Mouse (Mus musculus) layer of hippocampus, adult 9-10 months (tissue): ENCODE measurements around the gene Ankrd61.

Experiments used
- DNase-seq: peaks from one replicate; pipeline ENCODE4 v3.0.0; 2022; ENCODE audit warnings: low spot score

Gene Ankrd61

DNA sequence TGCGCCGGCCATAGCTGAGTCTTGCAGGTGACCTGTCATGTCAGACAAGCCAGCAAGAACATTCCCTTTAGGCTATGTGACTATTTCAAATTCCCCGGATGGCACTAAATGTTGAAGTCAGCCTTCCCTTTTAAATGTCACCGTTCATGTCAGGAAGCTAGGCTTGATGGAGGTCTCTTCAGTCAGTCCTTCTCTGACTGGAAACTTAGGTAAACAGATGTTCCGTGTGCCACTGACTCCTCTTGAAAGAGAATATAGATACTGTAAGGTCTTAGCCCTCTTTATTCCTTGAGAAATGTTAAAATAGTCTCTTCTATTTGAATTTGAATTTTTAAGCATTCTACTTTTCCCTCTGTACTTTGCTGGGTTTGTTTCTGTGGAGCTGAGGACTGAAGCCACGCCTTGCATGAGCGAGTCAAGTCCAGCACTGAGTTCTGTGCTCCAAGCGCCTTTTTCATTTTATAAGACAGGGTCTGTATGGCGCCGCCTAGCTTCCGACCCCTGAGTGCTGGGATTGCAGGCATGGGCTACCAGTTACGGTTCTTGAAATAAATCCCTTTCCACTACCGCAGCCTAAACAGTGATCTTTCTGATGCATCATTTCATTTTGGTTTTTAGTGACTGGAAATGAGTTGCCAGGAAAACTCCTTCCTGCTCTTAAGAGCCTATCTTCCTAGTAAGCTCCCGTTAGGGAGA lies at the start of gene Ankrd61:
Gene Ankrd61, minus strand, starts transcription at position 51 of the 696 bp plus-strand sequence.
- DNase-seq = no peak

DNA sequence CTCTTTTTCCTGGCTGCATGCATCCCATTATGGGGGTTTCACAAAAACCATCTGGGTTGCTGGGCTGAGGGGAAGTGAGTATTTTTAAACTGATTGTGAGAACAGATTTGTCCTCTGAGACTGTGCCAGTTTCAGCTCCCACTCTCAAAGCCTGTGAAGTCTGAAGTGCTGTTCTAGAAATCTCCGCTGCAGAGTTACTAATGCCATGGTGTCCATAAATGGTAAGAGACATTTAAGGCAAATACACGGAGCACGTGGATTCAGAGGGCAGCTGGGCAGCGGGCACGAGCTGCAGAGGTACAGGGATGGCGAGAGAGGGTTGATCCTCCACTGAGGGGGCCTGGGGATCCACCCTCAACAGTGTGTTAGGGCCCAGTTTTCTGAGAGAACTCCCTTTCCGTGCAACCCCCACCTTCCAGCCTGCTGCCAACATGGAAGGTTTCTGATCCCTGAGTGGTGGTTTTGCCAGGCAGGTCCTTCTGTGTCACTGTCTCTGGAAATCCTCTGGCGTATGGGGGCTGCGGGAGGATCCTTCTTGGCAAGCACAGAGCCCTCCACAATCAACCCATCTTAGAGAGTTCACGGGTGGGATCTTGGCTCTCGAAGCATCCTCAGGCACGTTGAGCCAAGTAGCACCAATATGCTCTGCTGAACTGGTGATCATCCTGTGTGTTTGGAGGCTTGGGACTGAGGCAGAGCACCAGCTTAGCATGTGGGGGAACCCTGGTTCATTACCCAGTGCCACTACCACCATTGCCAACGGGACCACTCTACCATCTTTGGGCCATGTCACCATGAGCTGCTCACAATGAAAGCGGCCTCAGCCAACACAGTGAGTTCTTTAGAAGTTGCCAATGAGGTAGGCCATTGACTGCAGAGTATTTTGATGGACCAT lies 46.0 kb upstream of the Ankrd61 start:
- DNase-seq = peak; percentile 86

DNA sequence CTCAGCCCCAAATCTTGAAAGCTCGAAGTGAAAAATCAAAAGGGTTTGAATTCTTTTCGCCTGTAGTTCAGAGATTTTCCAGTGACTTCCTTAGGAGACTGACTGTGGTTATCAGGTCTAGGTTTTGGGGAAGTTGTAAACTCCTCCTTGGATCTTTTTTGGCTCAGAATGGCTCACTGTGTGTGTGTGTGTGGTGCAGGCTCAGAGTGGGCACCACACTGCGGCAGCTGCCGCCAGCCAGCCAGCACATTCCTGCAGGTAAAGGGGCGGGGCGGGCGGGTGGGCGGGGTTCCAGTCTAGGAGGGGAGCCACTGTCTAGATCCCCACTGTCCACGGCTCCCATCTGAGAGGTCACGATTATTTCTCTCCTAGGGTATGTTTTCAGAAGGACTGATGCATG lies 44.1 kb upstream of the Ankrd61 start:
- no peak for DNase-seq

DNA sequence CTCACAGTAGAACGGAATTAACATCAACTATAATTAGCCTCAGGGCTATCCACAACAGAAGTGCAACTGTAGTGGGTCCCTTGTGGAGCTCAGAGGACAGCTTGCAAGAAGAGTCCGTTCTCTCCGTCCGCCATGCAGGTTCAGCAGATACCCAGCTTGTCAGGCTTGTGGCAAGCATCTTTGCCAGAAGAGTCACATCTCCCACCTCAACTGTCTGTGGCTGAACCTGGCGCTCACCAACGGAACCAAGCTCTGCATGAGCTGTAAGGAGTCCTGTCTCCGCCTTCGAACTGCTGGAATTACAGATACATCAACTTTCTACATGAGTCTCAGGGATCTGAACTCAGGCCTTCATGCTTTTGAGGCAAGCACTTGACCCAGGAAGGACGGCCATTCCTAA lies 38.7 kb upstream of the Ankrd61 start:
- DNase-seq = no peak

DNA sequence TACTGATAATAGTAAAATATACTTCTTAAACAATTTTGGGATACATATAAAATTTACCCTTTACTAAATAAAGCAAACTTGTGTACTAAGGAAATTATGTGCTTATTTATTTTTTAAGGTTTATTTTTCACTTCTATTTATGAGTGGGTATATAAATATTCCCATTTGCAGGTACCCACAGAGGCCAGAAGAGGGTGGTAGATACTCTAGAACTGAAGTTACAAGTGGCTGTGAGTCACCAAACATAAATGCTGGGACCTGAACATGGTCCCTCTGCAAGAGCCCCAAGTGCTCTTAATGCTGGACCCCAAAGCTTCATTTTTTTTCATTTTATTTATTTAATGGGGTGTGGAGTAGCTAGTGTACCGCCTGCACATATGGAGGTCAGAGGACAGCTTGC lies 36.4 kb upstream of the Ankrd61 start:
- no peak for DNase-seq

DNA sequence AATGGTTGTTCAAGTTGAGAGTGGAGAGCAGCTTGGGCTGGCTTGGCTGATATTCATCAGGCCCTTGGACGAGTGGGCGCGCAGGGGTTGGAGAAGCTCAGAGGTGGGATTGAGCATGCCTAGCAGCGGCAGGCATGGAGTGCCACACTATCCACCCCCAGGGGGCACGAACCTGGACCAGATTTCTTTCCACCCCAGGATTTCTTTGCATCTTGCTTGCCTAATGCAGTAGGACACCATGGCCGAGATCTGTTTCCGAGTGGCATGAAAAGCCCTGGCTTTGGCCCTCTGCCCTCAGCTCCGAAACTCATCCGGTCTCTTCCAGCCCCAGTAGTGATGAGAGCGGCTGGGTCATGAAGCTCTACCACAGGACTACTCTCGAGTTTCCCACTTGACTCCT lies 35.9 kb upstream of the Ankrd61 start:
- DNase-seq = no peak

DNA sequence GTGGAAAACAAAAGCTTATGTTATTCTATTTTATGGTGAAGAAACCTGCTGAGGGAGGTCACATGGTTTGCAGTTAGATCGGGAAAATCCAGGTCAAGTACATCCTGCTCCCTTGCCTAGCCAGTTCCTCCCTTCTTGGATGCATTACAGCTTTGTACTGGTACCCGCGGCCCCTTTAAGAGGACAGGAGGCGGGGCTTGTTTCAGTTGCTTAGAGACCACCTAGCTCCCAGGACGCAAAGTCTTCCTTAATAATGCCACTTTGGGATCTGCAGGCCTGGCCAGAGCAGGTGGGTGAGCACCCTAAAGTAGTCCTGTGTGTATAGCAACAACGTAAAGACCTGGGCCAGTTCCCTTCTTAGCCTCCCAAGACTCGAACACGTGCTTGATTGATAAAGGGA lies 35.3 kb upstream of the Ankrd61 start, which contains the start of gene Rsph10b:
Gene Rsph10b, plus strand, starts transcription at position 205 of the 400 bp plus-strand sequence.
- DNase-seq = no peak

DNA sequence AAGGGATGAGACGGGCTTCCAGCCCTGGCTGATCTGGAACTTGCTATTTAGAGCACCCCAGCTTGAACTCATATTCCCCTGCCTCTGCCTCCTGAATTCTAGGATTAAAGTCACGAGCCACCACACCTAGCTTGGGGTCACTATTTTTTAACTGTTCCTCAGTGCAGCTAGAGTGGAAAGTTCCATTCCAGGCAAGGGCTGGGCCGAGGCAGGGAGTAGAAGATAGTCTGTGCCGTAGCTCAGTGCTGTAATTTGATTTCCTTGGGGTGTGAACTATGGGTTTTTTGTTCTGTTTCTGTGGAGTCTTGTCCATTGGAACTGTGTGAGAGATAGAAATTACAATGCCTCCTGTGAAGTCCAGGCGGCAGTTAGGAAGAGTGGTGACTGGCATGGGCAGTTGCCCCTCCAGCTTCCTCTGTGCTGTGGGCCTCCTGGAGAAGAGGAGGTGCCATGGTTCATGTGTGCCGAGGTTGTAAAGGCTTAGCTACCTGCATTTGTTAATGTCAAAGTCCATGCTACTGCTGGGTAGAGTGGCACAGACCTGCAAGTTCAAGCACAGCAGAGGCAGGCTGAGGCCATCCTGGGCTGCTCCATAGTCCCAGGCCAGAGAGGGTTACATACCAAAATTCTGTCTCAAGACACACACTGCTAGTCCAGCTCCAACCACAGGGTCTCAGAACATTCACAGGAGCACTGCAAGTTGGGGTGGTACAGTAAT lies 34.5 kb upstream of the Ankrd61 start:
- no peak for DNase-seq

DNA sequence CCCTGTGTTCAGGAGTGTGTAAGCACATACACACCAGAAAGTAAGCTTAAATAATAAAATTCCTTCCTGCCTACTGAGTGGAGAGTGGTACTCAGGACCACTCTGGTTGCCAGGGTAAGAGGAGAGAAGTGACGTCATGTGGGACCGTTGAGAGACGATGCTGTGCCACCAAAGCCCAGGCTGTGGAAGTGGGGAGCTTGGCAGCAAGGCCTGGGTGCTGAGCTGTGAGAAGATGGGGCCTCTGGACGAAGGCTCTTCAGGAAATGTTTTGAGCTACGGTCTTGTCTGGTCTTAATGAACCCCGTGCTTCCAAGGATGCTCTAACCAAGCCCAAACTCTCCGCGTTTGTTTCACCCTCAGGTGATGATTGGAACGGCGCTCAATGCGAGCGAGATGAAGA lies 33.2 kb upstream of the Ankrd61 start:
- DNase-seq = no peak

DNA sequence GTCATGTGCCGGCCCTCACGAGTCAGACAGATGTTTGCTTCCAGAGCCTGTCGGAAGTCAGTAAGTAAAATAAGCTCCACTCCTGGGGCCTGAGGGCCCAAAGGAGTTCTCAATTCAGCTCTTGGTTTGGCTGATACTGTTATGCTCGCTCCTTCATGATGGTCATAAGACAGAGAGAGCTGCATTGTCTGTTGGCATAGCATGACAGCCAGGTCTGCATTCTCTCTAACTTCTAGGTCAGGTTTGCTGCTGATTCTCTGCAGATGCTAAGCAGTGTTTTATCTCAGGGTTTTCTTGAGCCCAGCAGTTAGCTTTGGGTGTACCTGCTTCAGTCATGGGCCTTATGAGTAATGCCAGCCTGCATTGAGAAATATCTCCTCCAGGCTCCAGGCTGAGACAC lies 31.8 kb upstream of the Ankrd61 start:
- no peak for DNase-seq

DNA sequence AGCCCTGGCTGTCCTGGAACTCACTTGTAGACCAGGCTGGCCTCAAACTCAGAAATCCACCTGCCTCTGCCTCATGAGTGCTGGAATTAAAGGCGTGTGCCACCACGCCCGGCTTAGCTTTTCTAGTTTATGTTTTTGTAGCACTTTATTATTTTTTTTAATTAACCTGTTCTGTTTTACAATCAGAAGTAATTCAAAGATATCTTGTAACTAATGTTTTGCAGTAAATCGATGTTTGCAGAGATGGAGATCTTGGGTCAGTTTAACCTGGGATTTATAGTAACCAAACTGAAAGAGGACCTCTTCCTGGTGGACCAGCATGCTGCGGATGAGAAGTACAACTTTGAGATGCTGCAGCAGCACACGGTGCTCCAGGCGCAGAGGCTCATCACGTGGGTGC lies 30.4 kb upstream of the Ankrd61 start, which contains the start of gene Gm42421:
Gene Gm42421, plus strand, starts transcription at position 301 of the 400 bp plus-strand sequence.
- no peak for DNase-seq

DNA sequence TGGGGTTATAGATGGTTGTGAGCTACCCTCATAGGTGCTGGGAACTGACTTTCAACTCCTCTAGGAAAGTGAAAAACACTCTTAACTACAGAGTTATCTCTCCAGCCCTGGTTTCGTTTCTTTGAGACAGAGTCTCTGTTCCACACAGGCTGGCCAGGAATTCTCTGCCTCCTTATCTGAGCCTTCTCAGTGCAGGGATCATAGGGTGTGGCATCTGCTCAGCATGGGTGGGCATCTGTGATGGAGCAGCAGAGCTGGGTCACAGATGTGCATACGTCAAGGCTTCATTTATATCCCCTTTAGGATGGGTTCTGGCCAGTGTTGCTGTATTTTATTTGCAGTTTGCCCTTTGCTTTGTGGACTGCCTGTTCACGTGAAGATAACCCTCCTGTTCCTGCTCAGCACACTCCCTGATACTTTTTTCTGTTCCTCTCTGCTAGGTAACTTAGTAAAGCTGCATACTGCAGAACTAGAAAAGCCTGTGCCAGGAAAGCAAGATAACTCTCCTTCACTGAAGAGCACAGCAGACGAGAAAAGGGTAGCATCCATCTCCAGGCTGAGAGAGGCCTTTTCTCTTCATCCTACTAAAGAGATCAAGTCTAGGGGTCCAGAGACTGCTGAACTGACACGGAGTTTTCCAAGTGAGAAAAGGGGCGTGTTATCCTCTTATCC lies 27.4 kb upstream of the Ankrd61 start:
- DNase-seq = no peak

DNA sequence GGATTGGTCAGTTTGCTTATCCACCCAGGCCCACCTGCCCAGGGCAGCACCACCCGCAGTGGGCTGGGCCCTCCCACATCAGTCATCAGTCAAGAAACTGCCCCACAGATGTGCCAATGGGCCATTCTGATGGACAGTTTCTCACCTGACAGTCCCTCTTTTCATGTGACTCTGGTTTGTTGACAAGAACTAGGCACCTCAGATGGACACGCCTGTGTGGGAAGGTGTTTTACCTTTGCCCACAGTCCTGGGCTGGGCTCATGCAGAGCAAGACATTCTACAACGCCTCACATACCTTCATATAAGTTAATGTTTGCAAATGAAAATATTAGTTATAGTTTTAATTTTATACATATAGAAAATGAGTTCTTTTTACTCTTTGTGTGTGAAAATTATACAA lies 20.6 kb upstream of the Ankrd61 start:
- DNase-seq = no peak

DNA sequence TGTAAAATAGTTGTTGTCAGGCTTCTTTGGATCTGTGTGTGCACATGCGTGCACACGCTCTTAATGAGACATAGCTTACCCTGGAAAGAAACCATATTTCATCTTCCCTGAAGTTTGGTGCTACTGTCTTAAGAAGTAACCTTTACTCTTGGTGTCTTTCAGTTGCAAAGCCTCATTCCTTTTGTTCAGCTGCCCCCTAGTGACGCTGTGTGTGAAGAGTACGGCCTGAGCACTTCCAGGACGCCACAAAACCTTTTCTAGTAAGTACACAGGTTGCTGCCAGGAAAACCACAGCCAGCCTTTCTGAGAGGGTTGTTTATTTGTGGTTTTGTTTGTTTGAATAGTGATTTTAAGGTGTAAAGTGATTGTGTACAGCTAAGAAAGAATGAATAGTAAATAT lies 19.9 kb upstream of the Ankrd61 start:
- DNase-seq = no peak

DNA sequence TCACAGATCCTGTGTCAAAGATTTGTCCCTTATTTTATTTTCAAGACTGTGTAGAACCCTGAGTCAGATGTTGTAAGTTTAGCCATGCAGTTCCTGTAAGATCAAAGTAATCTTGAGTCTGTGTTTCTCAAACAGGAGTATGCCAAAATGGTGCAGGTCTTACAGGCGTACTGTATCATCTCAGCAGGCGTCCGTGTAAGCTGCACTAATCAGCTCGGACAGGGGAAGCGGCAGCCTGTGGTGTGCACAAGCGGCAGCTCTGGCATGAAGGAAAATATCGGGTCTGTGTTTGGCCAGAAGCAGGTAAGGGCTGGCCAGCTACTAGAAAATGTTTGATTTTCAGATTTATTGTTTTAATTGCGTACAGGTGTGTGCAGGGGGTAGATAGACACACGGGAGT lies 18.7 kb upstream of the Ankrd61 start:
- no peak for DNase-seq

DNA sequence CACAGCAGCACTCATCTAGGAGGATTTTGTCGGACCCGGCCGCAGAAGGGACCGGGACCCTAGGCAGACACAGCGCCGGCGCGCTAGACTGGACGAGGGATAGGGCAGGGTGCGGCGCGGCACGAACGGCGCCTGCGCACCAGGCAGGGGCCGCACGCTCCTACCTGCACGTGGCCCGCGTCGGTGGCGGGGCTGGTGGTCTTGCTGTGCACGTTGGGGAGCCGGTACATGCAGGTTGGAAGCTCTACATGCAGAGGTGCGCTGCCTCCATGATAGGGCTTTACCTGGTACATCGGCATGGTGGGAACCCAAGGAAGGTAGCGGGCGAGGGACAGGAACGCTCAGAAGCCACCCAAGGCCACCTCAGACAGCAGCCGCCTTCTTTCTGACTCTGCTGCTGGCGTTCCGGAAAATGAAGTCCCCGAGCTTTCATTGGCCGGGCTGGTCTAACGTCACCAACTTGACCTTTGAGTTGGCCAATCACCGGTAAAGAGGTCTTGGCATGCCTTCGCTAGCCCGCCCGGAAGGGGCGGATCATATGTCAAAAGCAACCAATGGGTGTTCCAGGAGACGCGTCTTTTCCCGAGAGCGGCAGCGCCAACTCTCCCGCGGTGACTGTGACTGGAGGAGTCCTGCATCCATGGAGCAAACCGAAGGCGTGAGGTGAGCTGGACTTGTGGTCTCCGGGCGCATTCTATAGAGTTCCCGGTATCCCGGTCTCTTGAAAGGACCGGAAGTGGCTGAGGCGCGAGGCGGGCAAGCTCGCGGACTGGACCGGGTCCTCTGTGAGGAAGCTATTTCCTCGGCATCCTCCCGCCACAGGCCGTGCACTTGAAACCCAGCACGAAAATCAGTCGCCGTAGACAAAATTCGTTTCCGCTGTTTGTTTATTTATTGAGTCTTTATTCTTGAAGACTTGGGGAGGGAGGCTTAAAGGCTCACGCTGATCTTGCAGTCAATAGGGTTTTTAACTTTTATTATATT lies 12.2 kb upstream of the Ankrd61 start, which contains the start of the genes Aimp2 and Pms2:
Gene Aimp2, minus strand, starts transcription at position 431 of the 984 bp plus-strand sequence.
Gene Pms2, plus strand, starts transcription at position 548 of the 984 bp plus-strand sequence.
- peak; percentile 98 for DNase-seq

DNA sequence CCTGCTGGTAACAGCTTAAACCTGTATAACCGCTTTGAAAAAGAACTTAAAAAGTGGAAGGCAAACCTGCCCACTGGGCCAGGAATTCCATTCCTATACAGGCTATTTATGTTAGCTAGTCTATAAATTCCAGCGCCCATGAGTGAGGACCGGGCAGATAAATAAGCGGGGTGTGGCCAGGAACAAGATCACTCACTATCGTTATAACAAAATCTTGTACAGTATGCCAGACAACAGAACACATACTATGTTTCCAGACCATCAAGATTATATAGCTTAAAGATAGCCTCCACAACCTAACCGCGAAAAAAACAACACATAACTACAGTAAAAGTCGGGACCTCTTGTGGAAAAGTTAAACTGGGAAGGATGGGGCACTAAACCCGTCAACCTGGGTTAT lies 11.4 kb upstream of the Ankrd61 start:
- no peak for DNase-seq

DNA sequence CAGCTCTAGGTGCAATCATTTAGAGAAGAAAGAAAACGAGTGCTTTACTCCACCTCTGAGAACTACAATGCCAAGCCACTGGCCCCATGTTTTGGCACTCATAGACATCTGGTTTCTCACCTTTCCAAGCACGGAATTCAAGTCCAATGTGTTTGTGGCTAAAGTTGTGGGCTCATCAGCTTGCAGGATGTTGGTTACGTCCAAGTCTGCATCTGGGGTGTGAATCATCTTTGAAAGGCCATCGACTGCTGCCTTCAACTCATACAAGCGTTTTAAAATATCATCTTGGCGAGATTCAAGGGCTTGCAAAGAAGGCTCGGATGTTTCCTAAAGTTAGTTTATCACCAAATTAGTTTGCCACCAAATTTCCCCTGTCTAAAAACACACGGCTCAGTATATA lies 8.9 kb upstream of the Ankrd61 start:
- no peak for DNase-seq

DNA sequence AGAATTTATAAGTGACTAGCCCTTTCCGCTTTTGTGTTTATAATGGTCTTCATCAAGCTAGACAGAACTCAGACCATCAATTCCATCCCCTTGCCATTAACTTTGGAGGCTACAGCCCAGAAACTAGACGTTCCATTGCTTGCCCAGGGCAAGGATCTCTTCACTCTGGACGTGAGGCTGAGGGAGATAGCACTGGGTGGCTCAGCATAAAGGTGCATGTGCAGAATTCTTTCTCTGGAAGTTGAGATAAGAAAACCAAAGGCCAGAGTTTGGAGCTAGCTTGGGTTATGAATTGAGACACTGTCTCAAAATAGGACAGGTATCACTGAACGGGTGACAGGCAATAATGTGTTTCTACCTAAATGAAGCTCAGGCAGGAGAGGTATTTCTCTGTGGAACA lies 6.3 kb upstream of the Ankrd61 start:
- no peak for DNase-seq

DNA sequence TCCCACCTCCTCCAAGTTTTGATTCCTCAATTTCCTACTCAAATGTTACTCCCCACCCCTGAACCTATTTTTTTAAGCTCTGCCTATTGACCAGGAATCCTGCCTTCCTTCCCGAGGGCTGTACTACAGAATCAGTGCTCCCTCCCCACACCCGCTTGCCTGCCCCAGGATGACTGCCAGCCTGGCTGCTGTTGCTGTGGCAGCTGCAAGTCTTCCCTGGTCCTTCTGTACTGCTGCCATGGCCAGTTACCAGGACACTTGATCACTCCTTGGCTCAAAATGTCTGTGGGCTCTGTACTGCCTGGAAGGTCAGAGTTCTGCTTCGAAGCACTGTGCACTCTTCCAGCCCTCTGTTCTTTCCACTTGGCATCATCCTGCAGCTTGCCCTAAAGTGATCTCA lies 4.6 kb upstream of the Ankrd61 start:
- no peak for DNase-seq

DNA sequence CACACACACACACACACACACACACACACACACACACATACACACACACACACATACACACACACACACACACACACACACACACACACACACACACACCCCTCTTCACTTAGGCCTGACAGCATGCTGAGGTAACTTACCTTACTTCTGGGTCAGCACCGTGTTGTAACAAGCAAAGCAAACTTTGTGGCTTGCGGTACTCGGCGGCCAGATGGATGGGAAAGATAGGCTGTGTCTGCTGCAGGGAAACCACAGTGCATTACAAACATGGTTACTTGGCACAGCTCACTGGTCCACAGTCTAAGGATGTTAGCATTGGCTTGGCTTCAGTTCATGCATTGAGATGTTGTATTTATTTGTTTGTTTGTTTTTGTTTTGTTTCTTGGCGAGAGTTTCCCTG lies 4.1 kb downstream of the Ankrd61 start:
- no peak for DNase-seq
